Mouse (Mus musculus) stomach, embryonic 16.5 days (tissue): ENCODE measurements around the gene Unkl. TPM values are rescaled to one million over a fixed set of nuclear protein-coding genes. Genes with fewer than 3 reads are reported as not detected.
"Not testable (repeated sequence)": the region's sequence is repeated elsewhere in the genome, so short reads cannot be mapped to it uniquely, and the experiment has no call there.

Source experiments
- ATAC-seq: fragments of 200-750 bp; cut with Nextera tagmentation; 2 replicates; pipeline ENCODE4 v1.8.0; 2017; ENCODE audit warnings: moderate number of reproducible peaks, moderate TSS enrichment; ENCODE audit not compliant: insufficient read depth, low FRiP score
- H3K27ac ChIP-seq: fragments of 300-500 bp; sonication (generic); 2 replicates; pipeline ENCODE4 v1.5.1; 2014; ENCODE audit warnings: low read length
- H3K27me3 ChIP-seq: fragments of 300-500 bp; sonication (generic); 2 replicates; pipeline ENCODE4 v1.6.1; 2014; ENCODE audit warnings: low read length, control low read depth, mixed read lengths; ENCODE audit not compliant: control insufficient read depth, insufficient read depth
- H3K36me3 ChIP-seq: fragments of 300-500 bp; sonication (generic); 2 replicates; pipeline ENCODE4 v1.6.1; 2014; ENCODE audit warnings: low read length; ENCODE audit not compliant: control insufficient read depth, insufficient read depth
- H3K4me1 ChIP-seq: fragments of 300-500 bp; sonication (generic); 2 replicates; pipeline ENCODE4 v1.6.1; 2014; ENCODE audit warnings: low read length, control low read depth, mixed read lengths; ENCODE audit not compliant: control insufficient read depth, insufficient read depth
- H3K4me2 ChIP-seq: fragments of 300-500 bp; sonication (generic); 2 replicates; pipeline ENCODE4 v1.6.1; 2014; ENCODE audit warnings: low read depth, low read length, mixed read lengths
- H3K4me3 ChIP-seq: fragments of 300-500 bp; sonication (generic); replicated peaks from 2 replicates; pipeline ENCODE4 v1.5.1; 2014; ENCODE audit warnings: mild to moderate bottlenecking, low read length
- H3K9ac ChIP-seq: fragments of 300-500 bp; sonication (generic); 2 replicates; pipeline ENCODE4 v1.6.1; 2014; ENCODE audit warnings: low read length
- H3K9me3 ChIP-seq: fragments of 300-500 bp; sonication (generic); replicated peaks from 2 replicates; pipeline ENCODE4 v1.6.1; 2016; ENCODE audit warnings: low read length, control low read depth; ENCODE audit not compliant: control insufficient read depth
- whole genome bisulfite sequencing: fragments of 180-500 bp; shearing (Covaris S2); extraction: QIAGEN DNeasy Blood & Tissue Kit; methylation state at CpG from one replicate; pipeline ENCODE4 v1.1.7; 2014; 5-methylcytosine and 5-hydroxymethylcytosine counted together
- polyA plus RNA-seq: library from polyadenylated mRNA; unstranded; fragments of >200 nt; fragmentation: Nextera tagmentation; extraction: Ambion mirVana; gene quantifications from 2 replicates; pipeline ENCODE4 v1.2.1, GENCODE M21; 2015

The Unkl gene
- polyA plus RNA-seq, 1 experiment from 2014 or later = 6.9 TPM

- no peak overlapping the region for H3K4me3 ChIP-seq
- ATAC-seq = no peak
- no peaks in the 10 kb centered on the region for H3K4me1 ChIP-seq
- H3K9ac ChIP-seq = no peak overlapping the region
- no peak overlapping the region for H3K4me2 ChIP-seq
- 78% methylated on average over 4 of the region's 4 CpGs for WGBS
- H3K27ac ChIP-seq = no peak overlapping the region
- no peaks in the 10 kb centered on the region for H3K27me3 ChIP-seq
- H3K9me3 ChIP-seq = no peaks in the 10 kb centered on the region
- peaks cover 41% of the 10 kb centered on the region; the same call in 1 of the 2 replicates for H3K36me3 ChIP-seq
These were observed 23.5 kb downstream of the Unkl start for GRCm38 (mm10) chr17:25211705-25212104.

- Histone ChIP-seq H3K4me2 (no peak overlapping the region), H3K27me3 (no peaks in the 10 kb centered on the region), H3K9ac (no peak overlapping the region), H3K36me3 (peaks cover 25% of the 10 kb centered on the region; the same call in 1 of the 2 replicates), H3K4me1 (no peaks in the 10 kb centered on the region), H3K27ac (no peak overlapping the region), H3K9me3 (no peaks in the 10 kb centered on the region), H3K4me3 (no peak overlapping the region)
- no peak for ATAC-seq
- 77% methylated on average over 3 of the region's 3 CpGs for WGBS
These were observed 27.2 kb downstream of the Unkl start for GRCm38 (mm10) chr17:25215431-25215830.

GRCm38 (mm10) chr17:25218967-25219366 is 30.8 kb downstream of the Unkl start:
- no peak for ATAC-seq
- H3K4me2 ChIP-seq = no peak overlapping the region
- no peaks in the 10 kb centered on the region for H3K9me3 ChIP-seq
- no peak overlapping the region for H3K4me3 ChIP-seq
- no peak overlapping the region for H3K27ac ChIP-seq
- WGBS = 89% methylated on average over 9 of the region's 9 CpGs
- H3K36me3 ChIP-seq = peaks cover 18% of the 10 kb centered on the region; the same call in 1 of the 2 replicates
- no peaks in the 10 kb centered on the region for H3K27me3 ChIP-seq
- no peak overlapping the region for H3K9ac ChIP-seq
- peaks cover 15% of the 10 kb centered on the region for H3K4me1 ChIP-seq

- H3K4me3 ChIP-seq = no peak overlapping the region
- H3K36me3 ChIP-seq = peaks cover 10% of the 10 kb centered on the region; the same call in 1 of the 2 replicates
- ATAC-seq = no peak
- no peak overlapping the region for H3K27ac ChIP-seq
- H3K9me3 ChIP-seq = no peaks in the 10 kb centered on the region
- no peak overlapping the region for H3K4me2 ChIP-seq
- WGBS = 92% methylated on average over 15 of the region's 15 CpGs
- H3K27me3 ChIP-seq = no peaks in the 10 kb centered on the region
- H3K4me1 ChIP-seq = peaks cover 15% of the 10 kb centered on the region
- H3K9ac ChIP-seq = no peak overlapping the region
These were observed 31.5 kb downstream of the Unkl start for GRCm38 (mm10) chr17:25219492-25220295.

- no peak overlapping the region for H3K4me2 ChIP-seq
- peaks cover 15% of the 10 kb centered on the region for H3K4me1 ChIP-seq
- WGBS = 81% methylated on average over 1 of the region's 1 CpGs
- no peaks in the 10 kb centered on the region for H3K27me3 ChIP-seq
- no peak overlapping the region for H3K4me3 ChIP-seq
- H3K36me3 ChIP-seq = 0 out of 2 replicates have a peak, but pooled peaks cover 7% of the 10 kb centered on the region
- H3K27ac ChIP-seq = no peak overlapping the region
- no peak overlapping the region for H3K9ac ChIP-seq
- no peak for ATAC-seq
- no peaks in the 10 kb centered on the region for H3K9me3 ChIP-seq
These were observed 32.5 kb downstream of the Unkl start for GRCm38 (mm10) chr17:25220746-25221145.

GRCm38 (mm10) chr17:25221821-25222503 is 33.8 kb downstream of the Unkl start:
- peak overlapping the region; percentile 47 for H3K4me3 ChIP-seq
- peak; percentile 92 for ATAC-seq
- H3K4me2 ChIP-seq = peak overlapping the region; percentile 69
- no peaks in the 10 kb centered on the region for H3K27me3 ChIP-seq
- peak overlapping the region; percentile 71 for H3K9ac ChIP-seq
- no peaks in the 10 kb centered on the region for H3K9me3 ChIP-seq
- peaks cover 15% of the 10 kb centered on the region for H3K4me1 ChIP-seq
- H3K27ac ChIP-seq = peak overlapping the region; percentile 66; the same call in 1 of the 2 replicates
- H3K36me3 ChIP-seq = no peaks in the 10 kb centered on the region
- 3% methylated on average over 21 of the region's 30 CpGs for WGBS

GRCm38 (mm10) chr17:25222504-25222940 is 34.3 kb downstream of the Unkl start:
- H3K36me3 ChIP-seq, H3K27ac ChIP-seq, H3K27me3 ChIP-seq, H3K9me3 ChIP-seq: not testable (repeated sequence)
- H3K4me2 ChIP-seq = peak overlapping the region; percentile 69
- WGBS = 15% methylated on average over 9 of the region's 28 CpGs
- peak; percentile 86 for ATAC-seq
- peaks cover 15% of the 10 kb centered on the region for H3K4me1 ChIP-seq
- peak overlapping the region; percentile 47 for H3K4me3 ChIP-seq
- peak overlapping the region; percentile 34 for H3K9ac ChIP-seq

- Histone ChIP-seq H3K27me3 (no peaks in the 10 kb centered on the region), H3K36me3 (no peaks in the 10 kb centered on the region), H3K9me3 (no peaks in the 10 kb centered on the region), H3K4me3 (peak overlapping the region; percentile 26), H3K4me2 (peak overlapping the region; percentile 69), H3K9ac (no peak overlapping the region; the same call in 1 of the 2 replicates), H3K4me1 (peaks cover 15% of the 10 kb centered on the region), H3K27ac (no peak overlapping the region)
- 50% methylated on average over 6 of the region's 6 CpGs for WGBS
- no peak for ATAC-seq
These were observed 34.9 kb downstream of the Unkl start for GRCm38 (mm10) chr17:25222951-25223601.
